Mouse (Mus musculus) heart, postnatal 0 days (tissue): ENCODE measurements around the gene B4galnt1.

Source experiments
- CTCF ChIP-seq: IDR thresholded peaks from 2 replicates; pipeline ENCODE4 v1.5.1; 2016; ENCODE audit warnings: antibody characterized with exemption, control low read depth, low read depth
- EP300 ChIP-seq: IDR thresholded peaks from 2 replicates; pipeline ENCODE4 v1.6.1; 2016; ENCODE audit warnings: antibody characterized with exemption, low read depth

- TF ChIP-seq CTCF (no peak), EP300 (no peak)
These were observed 23.5 kb upstream of the B4galnt1 start for GRCm38 (mm10) chr10:127141500-127141899.
